Mouse (Mus musculus): Measurements from ENCODE around the gene Fam117a. TPM values are rescaled to one million over a fixed set of nuclear protein-coding genes. Genes with fewer than 3 reads are reported as not detected.

Gene Fam117a
- polyA plus RNA-seq, 1 experiment from 2014 or later: 8.8 TPM

Other genes starting within 250 kb of the Fam117a start
- 0.64 and 0.71 TPM in 2 replicates for gene Dlx3, start 216.9 kb upstream of the Fam117a start, polyA plus RNA-seq (2015; fragmentation: Nextera tagmentation; extraction: Ambion mirVana)
- gene Dlx4, start 190.8 kb upstream of the Fam117a start, polyA plus RNA-seq (2015; fragmentation: Nextera tagmentation; extraction: Ambion mirVana): 0.11 and 0.12 TPM in 2 replicates
- gene Tac4, start 75.5 kb upstream of the Fam117a start, polyA plus RNA-seq (2015; fragmentation: Nextera tagmentation; extraction: Ambion mirVana): not detected in 2 replicates
- 61.1 and 64.5 TPM in 2 replicates for gene Kat7, start 26.8 kb upstream of the Fam117a start, polyA plus RNA-seq (2015; fragmentation: Nextera tagmentation; extraction: Ambion mirVana)
- gene Slc35b1, start 47.7 kb downstream of the Fam117a start, polyA plus RNA-seq (2015; fragmentation: Nextera tagmentation; extraction: Ambion mirVana): 116 and 117 TPM in 2 replicates
- gene Spop, start 77.1 kb downstream of the Fam117a start, polyA plus RNA-seq (2015; fragmentation: Nextera tagmentation; extraction: Ambion mirVana): 104 and 127 TPM in 2 replicates
- 0.32 and 0.37 TPM in 2 replicates for gene Nxph3, start 177.6 kb downstream of the Fam117a start, polyA plus RNA-seq (2015; fragmentation: Nextera tagmentation; extraction: Ambion mirVana)